Mouse (Mus musculus): ENCODE measurements around the gene Atg4d. TPM values are rescaled to one million over a fixed set of nuclear protein-coding genes. Genes with fewer than 3 reads are reported as not detected.
A peak's percentile ranks its signal among the peaks of the same experiment; 100 is the strongest.
"Not testable (repeated sequence)": the region's sequence is repeated elsewhere in the genome, so short reads cannot be mapped to it uniquely, and the experiment has no call there.

The Atg4d gene
- total RNA-seq, 2 experiments from 2014 or later, result 29.7 to 33.9 TPM

GRCm38 (mm10) chr9:21238004-21238732 is 26.9 kb upstream of the Atg4d start:
- intact Hi-C loops (cut with DNase I), result no loop called here
- DNase-seq (ENCODE audit: extremely low spot score in 1 of 2, low spot score in 2 of 2), result no peak

DNA sequence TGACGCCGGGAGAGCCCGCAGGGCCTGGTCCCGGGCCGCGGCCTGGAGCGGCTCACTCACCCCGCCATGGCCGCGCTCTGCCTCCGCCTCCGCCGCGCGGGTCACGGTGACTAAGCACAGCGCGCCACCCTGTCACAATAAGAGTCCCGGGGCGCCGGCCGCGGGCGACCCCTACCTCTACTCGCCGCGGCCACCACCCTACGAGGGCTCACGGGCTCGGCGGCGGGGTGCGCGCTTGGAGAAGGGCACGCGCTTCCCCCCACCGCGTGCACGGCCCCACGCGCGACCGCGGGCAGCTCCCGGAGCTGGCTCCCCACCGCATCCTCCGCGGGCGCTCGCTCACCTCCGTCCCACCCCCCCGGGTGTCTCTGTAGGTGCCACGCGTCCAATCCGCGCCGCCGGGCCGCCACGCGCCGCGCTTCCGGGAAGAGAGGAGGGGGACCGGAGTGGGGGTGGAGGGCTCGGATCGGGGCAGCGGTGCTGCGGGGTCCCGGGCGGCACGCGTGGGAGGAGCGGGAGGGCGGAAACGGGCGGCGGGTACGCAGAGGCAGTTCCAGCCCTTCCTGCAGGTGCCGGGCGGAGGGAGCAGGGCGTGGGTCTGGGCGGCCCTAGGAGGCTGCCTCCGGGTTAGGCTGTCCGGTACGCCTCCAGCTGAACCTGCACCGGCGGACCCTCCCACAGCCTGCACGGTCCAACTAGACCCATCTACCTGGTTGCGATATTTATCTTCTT is 26.2 kb upstream of the Atg4d start, which contains the start of gene Keap1:
Keap1 (minus strand) TSS at position 629 of the 732 bp plus-strand sequence.
- intact Hi-C loops (cut with DNase I), result no loop called here
- peak in 1 of 2 experiments; percentile 88 for DNase-seq (ENCODE audit: extremely low spot score in 1 of 2, low spot score in 2 of 2)

DNA sequence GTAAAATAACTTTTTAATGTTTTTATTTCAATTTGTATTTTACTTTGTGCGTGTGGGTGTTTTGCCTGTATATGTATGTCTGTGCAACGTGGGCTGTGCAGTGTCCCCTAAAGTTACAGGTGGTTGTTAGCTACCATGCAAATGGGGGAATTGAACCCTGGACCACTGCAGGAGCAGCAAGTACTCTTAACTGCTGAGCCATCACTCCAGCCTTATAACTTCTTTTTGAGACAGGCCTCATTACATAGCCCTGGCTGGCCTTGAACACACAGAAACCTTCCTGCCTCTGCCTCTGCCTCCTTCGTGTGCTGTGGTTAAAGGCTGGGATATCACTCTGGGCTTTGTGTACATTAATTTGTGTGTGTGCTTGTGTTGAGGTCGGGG is 25.6 kb upstream of the Atg4d start:
- DNase-seq (ENCODE audit: extremely low spot score in 1 of 2, low spot score in 2 of 2), result no peak
- intact Hi-C loops (cut with DNase I), result no loop called here

- DNase-seq (ENCODE audit: extremely low spot score in 1 of 2, low spot score in 2 of 2), result peak; percentile 65 to 87
- intact Hi-C loops (cut with DNase I), result no loop called here
These were observed 23.8 kb upstream of the Atg4d start for GRCm38 (mm10) chr9:21241343-21241742.

DNA sequence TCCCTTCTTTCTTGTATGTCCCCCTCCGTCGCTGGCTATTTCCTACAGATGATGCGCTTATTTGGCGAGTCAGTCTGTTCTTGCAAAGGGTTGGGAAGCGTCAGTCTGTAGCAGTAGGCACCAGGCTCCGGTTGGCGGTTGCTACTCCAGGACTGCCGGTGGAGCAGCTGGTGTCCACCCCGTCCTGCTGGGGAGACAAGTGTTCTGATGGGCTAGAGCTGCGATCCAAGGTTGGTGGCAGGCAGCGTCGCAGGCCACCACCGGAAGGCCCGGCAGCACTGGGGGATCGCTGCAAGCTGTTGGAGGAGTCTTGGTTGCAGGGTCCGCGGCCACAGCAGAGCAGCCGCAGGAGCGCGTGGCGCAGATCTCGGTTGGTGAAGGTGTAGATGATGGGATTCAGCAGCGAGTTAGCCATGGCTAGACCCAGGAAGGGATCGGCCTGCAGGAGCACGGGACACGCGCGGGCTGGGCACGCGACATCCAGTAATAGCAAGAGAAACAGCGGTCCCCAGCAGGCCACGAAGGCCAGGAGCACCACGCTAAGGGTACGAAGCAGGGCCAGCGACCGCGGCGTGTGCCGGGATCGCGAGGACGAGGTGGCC is 21.2 kb upstream of the Atg4d start:
- intact Hi-C loops (cut with DNase I), result no loop called here
- DNase-seq (ENCODE audit: extremely low spot score in 1 of 2, low spot score in 2 of 2), result no peak

- intact Hi-C loops (cut with DNase I), result no loop called here
- no peak for DNase-seq (ENCODE audit: extremely low spot score in 1 of 2, low spot score in 2 of 2)
These were observed 20.5 kb upstream of the Atg4d start for GRCm38 (mm10) chr9:21244428-21245112.

GRCm38 (mm10) chr9:21245113-21245487 is 20.0 kb upstream of the Atg4d start:
- no peak for DNase-seq (ENCODE audit: extremely low spot score in 1 of 2, low spot score in 2 of 2)
- intact Hi-C loops (cut with DNase I), result no loop called here

DNA sequence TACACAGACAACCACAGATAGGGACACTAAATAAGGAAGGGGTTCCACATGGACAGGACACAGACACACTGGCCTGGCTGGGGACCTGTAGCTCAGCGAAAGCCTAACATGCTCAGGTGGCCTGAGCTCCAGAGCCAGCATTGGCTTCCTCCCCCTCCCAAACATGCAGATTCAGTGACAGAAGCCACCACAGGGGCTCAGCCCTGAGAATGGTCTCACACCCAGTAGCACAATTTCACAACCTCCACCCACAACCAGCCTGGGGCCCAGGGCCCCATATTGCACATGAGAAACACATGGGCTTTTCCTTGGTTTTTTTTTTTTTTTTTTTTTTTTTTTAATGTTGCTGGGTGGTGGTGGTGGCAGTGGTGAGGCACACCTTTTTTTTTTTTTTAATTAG is 18.8 kb upstream of the Atg4d start:
- DNase-seq (ENCODE audit: extremely low spot score in 1 of 2, low spot score in 2 of 2), result no peak
- intact Hi-C loops (cut with DNase I), result no loop called here

DNA sequence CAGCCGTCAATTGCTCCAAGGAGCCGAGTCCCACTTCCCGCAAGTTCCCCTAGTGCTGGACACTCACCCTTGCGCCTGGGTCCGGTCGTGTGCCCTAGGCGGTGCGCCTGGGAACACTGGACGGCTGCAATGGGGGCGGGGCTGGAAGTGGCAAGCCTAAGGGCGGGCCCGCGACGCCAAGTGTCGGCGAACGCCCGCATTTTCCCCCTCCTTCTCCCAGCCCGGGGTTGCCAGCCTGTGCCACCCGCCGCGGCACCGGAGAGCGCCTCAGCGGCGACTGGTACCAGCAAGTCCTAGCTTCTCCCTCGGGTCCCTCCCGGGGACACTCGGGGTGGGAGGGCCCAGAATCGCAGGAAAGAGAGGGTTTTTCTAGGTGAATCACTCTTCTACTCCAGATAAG is 16.8 kb upstream of the Atg4d start, which contains the start of gene S1pr5:
S1pr5 (minus strand) TSS at position 118 of the 400 bp plus-strand sequence.
- intact Hi-C loops (cut with DNase I), result no loop called here
- no peak for DNase-seq (ENCODE audit: extremely low spot score in 1 of 2, low spot score in 2 of 2)

GRCm38 (mm10) chr9:21249629-21250508 is 15.2 kb upstream of the Atg4d start:
- intact Hi-C loops (cut with DNase I), result no loop called here
- DNase-seq (ENCODE audit: extremely low spot score in 1 of 2, low spot score in 2 of 2), result no peak

- no peak for DNase-seq (ENCODE audit: extremely low spot score in 1 of 2, low spot score in 2 of 2)
- intact Hi-C loops (cut with DNase I), result no loop called here
These were observed 14.6 kb upstream of the Atg4d start for GRCm38 (mm10) chr9:21250509-21250908.

- no peak for DNase-seq (ENCODE audit: extremely low spot score in 1 of 2, low spot score in 2 of 2)
- intact Hi-C loops (cut with DNase I), result no loop called here
These were observed 13.9 kb upstream of the Atg4d start for GRCm38 (mm10) chr9:21251116-21251735.

- intact Hi-C loops (cut with DNase I), result no loop called here
- no peak for DNase-seq (ENCODE audit: extremely low spot score in 1 of 2, low spot score in 2 of 2)
These were observed 10.4 kb upstream of the Atg4d start for GRCm38 (mm10) chr9:21254690-21255089.

GRCm38 (mm10) chr9:21256349-21256748 is 8.7 kb upstream of the Atg4d start:
- DNase-seq (ENCODE audit: extremely low spot score in 1 of 2, low spot score in 2 of 2); intact Hi-C loops (cut with DNase I): not testable (repeated sequence)

DNA sequence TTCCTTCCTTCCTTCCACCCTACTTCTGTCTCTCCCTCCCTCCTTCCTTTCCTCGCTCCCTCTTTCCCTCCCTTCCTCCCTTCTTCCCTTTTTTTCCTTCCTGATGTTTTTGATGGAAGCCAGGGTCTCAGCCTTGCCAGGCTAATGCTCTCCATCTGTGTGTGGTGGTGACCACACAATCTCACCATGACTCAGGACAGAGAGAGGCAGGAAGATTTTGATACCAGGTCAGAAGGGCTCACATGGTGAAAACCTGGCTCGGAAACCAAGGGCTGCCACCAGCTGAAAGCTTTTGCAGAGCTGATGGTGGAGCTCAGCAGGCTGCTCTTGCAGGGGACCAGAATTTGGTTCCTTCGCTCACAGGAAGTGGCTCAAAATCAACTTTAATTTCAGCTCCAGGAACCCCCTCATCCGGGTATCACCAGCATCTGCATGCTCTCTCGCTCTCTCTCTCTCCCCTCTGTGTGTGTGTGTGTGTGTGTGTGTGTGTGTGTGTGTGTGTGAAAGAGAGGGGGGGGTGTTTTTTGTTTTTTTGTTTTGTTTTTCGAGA is 4.5 kb upstream of the Atg4d start:
- DNase-seq (ENCODE audit: extremely low spot score in 1 of 2, low spot score in 2 of 2), result no peak
- intact Hi-C loops (cut with DNase I), result no loop called here

DNA sequence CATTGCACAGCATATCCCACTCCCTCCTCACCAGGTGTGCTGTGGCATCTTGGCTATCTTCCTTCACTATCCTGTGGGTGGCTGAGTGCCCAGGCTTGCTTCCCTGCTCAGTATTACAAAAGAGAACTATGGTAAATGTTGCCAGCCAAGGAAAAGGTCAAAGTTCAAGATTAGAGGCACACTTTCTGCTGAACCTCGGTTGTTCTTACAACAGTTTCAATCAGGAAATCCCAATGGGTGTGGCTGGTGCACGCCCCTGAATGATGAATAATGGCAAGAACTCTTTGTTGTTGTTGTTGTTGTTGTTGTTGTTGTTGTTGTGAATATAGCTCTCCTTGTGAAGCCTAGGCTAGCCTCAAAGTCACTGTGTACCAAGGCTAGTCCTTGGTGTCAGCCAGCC is 3.3 kb upstream of the Atg4d start:
- no peak for DNase-seq (ENCODE audit: extremely low spot score in 1 of 2, low spot score in 2 of 2)
- intact Hi-C loops (cut with DNase I), result no loop called here

GRCm38 (mm10) chr9:21264272-21264999 is 657 bp upstream of the Atg4d start:
- intact Hi-C loops (cut with DNase I), result no loop called here
- no peak for DNase-seq (ENCODE audit: extremely low spot score in 1 of 2, low spot score in 2 of 2)
